Mouse (Mus musculus) hindbrain, embryonic 15.5 days (tissue): Measurements from ENCODE around the gene Cadps. TPM values are rescaled to one million over a fixed set of nuclear protein-coding genes. Genes with fewer than 3 reads are reported as not detected.

ENCODE experiments used
- ATAC-seq: fragments of 200-750 bp; cut with Nextera tagmentation; 2 replicates; pipeline ENCODE4 v1.8.0; 2017; ENCODE audit warnings: low read depth, moderate number of reproducible peaks, moderate TSS enrichment; ENCODE audit not compliant: low FRiP score
- H3K27ac ChIP-seq: fragments of 300-500 bp; sonication (generic); replicated peaks from 2 replicates; pipeline ENCODE4 v1.5.1; 2015; ENCODE audit warnings: mild to moderate bottlenecking, inconsistent platforms
- H3K27me3 ChIP-seq: fragments of 300-500 bp; sonication (generic); 2 replicates; pipeline ENCODE4 v1.6.1; 2015; ENCODE audit warnings: control low read depth, inconsistent platforms
- H3K36me3 ChIP-seq: fragments of 300-500 bp; sonication (generic); 2 replicates; pipeline ENCODE4 v1.6.1; 2015; ENCODE audit warnings: control low read depth, inconsistent platforms
- H3K4me1 ChIP-seq: fragments of 300-500 bp; sonication (generic); replicated peaks from 2 replicates; pipeline ENCODE4 v1.6.1; 2015; ENCODE audit warnings: control low read depth, inconsistent platforms
- H3K4me2 ChIP-seq: fragments of 300-500 bp; sonication (generic); 2 replicates; pipeline ENCODE4 v1.6.1; 2015; ENCODE audit warnings: moderate library complexity, mild to moderate bottlenecking, inconsistent platforms
- H3K4me3 ChIP-seq: fragments of 300-500 bp; sonication (generic); 2 replicates; pipeline ENCODE4 v1.5.1; 2015; ENCODE audit warnings: mild to moderate bottlenecking, inconsistent platforms
- H3K9ac ChIP-seq: fragments of 300-500 bp; sonication (generic); 2 replicates; pipeline ENCODE4 v1.6.1; 2015; ENCODE audit warnings: inconsistent platforms
- H3K9me3 ChIP-seq: fragments of 300-500 bp; sonication (generic); 2 replicates; pipeline ENCODE4 v1.6.1; 2016; ENCODE audit warnings: control low read depth, inconsistent platforms
- WGBS: fragments of 180-500 bp; shearing (Covaris S2); methylation state at CpG from one replicate; pipeline ENCODE4 v1.1.7; 2015; 5-methylcytosine and 5-hydroxymethylcytosine counted together
- polyA plus RNA-seq: library from polyadenylated mRNA; unstranded; fragments of >200 nt; fragmentation: Nextera tagmentation; extraction: Ambion mirVana; gene quantifications from 2 replicates; pipeline ENCODE4 v1.2.1, GENCODE M21; 2015

Cadps gene
- polyA plus RNA-seq, 1 experiment from 2014 or later, result 44.0 TPM

DNA sequence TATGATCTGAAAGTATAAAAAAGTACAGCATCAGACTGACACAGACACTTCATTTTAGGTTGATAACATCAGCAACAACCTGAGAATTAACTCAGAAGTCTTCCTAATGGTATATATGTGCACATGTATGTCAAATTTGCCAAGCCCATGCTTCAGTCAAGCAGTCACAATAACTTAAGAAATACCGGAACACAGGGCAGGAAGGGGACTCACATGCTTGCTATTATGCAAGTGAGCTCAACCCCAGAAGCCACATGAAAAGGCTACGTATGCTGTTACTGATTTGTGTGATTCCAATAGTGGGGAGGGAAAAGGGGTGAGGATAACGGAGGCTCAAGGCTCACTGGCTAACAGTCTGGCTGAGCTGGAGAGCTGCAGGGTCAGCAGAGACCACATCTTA lies 418.8 kb downstream of the Cadps start:
- Histone ChIP-seq H3K9me3 (no peaks in the 10 kb centered on the region), H3K4me2 (no peak overlapping the region), H3K4me3 (no peak overlapping the region), H3K4me1 (no peaks in the 10 kb centered on the region), H3K27ac (no peak overlapping the region), H3K27me3 (peaks cover 14% of the 10 kb centered on the region; the same call in 1 of the 2 replicates), H3K9ac (no peak overlapping the region), H3K36me3 (0 out of 2 replicates have a peak, but pooled peaks cover 2% of the 10 kb centered on the region)
- WGBS, result 81% methylated on average over 3 of the region's 3 CpGs
- no peak for ATAC-seq

DNA sequence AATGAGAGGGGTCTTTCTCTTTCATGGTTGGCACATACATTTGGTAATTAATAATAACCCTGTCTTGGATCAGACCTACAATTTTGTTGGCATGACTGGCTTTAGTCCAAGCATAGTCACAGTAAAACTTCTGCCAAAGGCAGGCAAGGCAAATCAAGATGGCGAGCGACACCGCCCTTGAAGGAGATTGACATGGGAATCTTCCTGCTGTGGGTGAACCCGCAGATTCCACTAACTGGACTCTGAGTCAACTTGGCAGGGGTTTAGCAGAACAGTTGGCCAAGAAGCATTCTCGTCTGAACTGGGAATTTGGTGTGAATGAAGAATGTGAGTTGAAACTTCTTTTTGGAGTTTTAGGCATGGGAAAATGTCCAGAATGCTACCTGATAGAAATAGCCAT lies 422.8 kb downstream of the Cadps start:
- no peaks in the 10 kb centered on the region for H3K4me1 ChIP-seq
- H3K36me3 ChIP-seq, result no peaks in the 10 kb centered on the region
- no peak for ATAC-seq
- peaks cover 39% of the 10 kb centered on the region for H3K27me3 ChIP-seq
- H3K4me3 ChIP-seq, result no peak overlapping the region
- WGBS, result 80% methylated on average over 5 of the region's 5 CpGs
- H3K9me3 ChIP-seq, result no peaks in the 10 kb centered on the region
- no peak overlapping the region for H3K27ac ChIP-seq
- no peak overlapping the region for H3K9ac ChIP-seq
- H3K4me2 ChIP-seq, result no peak overlapping the region

DNA sequence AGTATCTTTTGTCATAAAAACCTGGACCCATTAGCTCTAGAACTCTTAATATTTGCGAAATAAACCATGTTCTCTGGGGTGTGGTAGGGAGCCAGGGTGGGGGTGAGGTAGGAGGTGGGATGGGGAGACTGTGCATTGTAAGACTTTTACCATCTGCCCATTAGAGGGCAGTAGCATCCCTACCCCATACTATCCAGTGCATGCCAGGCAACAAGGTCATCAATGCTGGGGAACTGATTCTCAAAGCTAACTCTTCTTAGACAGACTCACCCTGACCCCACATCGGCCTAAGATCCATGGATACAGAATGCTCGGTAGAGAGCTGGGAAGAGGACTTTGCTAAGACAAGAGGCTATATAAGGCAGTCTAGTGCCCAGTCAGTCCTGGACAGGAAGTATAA lies 425.3 kb downstream of the Cadps start:
- Histone ChIP-seq H3K4me1 (peaks cover 12% of the 10 kb centered on the region), H3K27me3 (peaks cover 37% of the 10 kb centered on the region), H3K36me3 (no peaks in the 10 kb centered on the region), H3K4me3 (no peak overlapping the region), H3K9me3 (no peaks in the 10 kb centered on the region), H3K9ac (no peak overlapping the region), H3K27ac (no peak overlapping the region), H3K4me2 (no peak overlapping the region)
- ATAC-seq, result no peak
- WGBS, result 76% methylated on average over 3 of the region's 3 CpGs

DNA sequence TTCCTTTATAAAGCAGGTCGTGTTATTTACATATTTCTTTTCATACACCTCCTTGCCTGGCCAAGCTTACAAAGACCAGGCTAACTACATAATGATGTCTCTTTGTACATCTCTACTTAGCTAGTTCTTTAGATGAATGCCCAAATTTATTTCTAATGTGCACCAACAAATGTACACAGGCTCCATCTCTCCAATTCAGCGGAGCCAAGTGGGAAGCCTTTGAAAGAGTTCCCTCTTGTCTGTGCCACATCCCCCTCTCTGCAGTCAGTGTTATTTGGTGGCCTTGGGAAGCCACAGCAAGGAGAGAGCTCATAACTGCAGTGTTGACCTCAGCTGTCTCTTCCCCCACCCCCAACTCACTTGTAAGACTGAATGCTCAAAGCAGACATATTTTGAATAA lies 428.6 kb downstream of the Cadps start:
- H3K4me1 ChIP-seq, result peaks cover 26% of the 10 kb centered on the region
- no peak overlapping the region for H3K27ac ChIP-seq
- no peaks in the 10 kb centered on the region for H3K9me3 ChIP-seq
- peaks cover 49% of the 10 kb centered on the region for H3K27me3 ChIP-seq
- H3K4me2 ChIP-seq, result no peak overlapping the region
- H3K9ac ChIP-seq, result no peak overlapping the region
- H3K36me3 ChIP-seq, result no peaks in the 10 kb centered on the region
- no peak overlapping the region for H3K4me3 ChIP-seq
- 25% methylated on average over 2 of the region's 2 CpGs for WGBS
- no peak for ATAC-seq

DNA sequence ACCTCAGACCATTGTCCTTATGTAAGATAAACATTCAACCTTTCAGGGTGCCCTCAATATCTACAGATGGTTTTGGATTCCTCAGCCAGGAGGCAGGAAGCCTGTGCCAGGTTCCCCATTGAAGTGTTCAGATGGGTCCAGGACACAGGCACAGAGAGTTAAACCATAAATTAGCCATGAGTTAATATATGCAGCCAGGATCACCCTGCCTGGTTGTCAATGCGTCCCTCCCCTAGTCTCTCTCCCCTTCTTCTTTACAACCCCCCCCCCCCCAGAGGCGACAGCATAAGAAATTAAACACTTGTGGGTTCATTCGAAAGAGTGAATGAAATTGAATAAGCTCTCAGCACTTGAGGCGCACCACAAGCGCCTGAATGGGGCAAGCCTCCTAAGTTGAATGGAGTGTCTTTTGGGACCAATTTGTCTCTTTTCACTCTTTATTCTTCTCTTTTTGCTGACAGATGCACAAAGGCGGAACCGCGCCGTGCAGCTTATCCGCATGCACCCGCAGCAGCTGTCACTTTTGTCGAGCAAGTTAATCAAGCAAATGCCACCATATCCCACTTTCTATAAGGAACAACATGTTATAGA lies 429.5 kb downstream of the Cadps start:
- no peak overlapping the region for H3K9ac ChIP-seq
- 0 out of 2 replicates have a peak overlapping the region, but pooled peaks have one; percentile 1 for H3K4me2 ChIP-seq
- no peak overlapping the region for H3K4me3 ChIP-seq
- 9% methylated on average over 12 of the region's 12 CpGs for WGBS
- H3K4me1 ChIP-seq, result peaks cover 36% of the 10 kb centered on the region
- ATAC-seq, result peak; percentile 68; the same call in 1 of the 2 replicates
- no peaks in the 10 kb centered on the region for H3K9me3 ChIP-seq
- no peaks in the 10 kb centered on the region for H3K36me3 ChIP-seq
- peaks cover 46% of the 10 kb centered on the region for H3K27me3 ChIP-seq
- no peak overlapping the region for H3K27ac ChIP-seq

DNA sequence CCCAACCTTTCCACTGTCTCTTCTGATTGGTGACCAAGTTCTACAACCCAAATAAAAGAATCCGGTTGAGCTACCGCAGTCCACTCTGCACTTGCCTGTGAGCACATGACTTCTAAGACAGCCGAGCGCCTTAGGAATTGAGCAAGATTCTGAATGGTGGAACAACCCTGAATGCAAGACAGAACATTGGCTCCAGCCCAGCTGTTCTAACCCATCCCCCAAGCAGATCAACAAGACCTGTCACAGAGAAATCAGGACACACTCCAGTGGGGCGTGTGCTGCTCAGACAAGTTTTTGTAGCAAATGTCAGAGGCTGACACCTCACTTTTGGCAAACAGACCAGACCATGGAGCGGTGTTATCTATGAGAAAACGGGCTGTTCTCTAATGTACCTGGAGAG lies 431.7 kb downstream of the Cadps start:
- Histone ChIP-seq H3K27me3 (peaks cover 36% of the 10 kb centered on the region), H3K9ac (no peak overlapping the region), H3K36me3 (no peaks in the 10 kb centered on the region), H3K4me2 (no peak overlapping the region), H3K4me3 (no peak overlapping the region), H3K4me1 (peaks cover 42% of the 10 kb centered on the region), H3K27ac (no peak overlapping the region), H3K9me3 (no peaks in the 10 kb centered on the region)
- 0 out of 2 replicates have a peak, but pooled peaks have one; percentile 17 for ATAC-seq
- WGBS, result 46% methylated on average over 7 of the region's 7 CpGs

DNA sequence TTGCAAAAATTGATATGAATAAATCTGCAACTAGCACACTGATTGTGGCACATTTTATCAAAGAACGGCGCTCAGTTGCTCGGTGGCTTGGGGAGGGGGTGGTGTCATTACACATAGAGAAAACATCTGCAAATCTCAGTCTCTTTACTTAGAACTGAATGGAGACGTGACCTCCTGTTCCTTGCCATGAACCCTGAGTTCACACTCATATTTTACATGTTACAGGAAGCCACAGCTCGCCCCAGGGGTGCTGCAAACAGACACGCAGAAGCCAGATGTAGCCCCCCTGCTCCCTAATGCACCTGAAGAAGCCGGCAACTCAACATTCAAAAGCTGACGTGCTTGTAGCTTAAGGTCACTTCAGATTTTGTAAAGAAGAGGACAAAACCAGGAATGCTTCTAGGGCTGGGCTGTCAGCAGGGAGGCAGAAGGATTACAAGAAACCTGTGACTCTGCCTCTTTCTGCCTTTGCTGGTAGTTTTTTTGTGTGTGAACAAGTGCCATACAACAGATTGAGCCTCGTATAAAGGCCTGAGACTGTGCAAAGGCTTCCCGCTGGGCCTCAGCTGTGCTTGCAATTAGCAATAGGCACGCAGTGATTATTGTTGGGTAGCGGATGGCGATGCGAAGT lies 434.0 kb downstream of the Cadps start:
- Histone ChIP-seq H3K9ac (no peak overlapping the region), H3K27me3 (peaks cover 48% of the 10 kb centered on the region), H3K4me1 (peaks cover 42% of the 10 kb centered on the region), H3K36me3 (no peaks in the 10 kb centered on the region), H3K9me3 (no peaks in the 10 kb centered on the region), H3K27ac (no peak overlapping the region), H3K4me2 (no peak overlapping the region), H3K4me3 (no peak overlapping the region)
- WGBS, result 18% methylated on average over 14 of the region's 14 CpGs
- peak; percentile 32; the same call in 1 of the 2 replicates for ATAC-seq

DNA sequence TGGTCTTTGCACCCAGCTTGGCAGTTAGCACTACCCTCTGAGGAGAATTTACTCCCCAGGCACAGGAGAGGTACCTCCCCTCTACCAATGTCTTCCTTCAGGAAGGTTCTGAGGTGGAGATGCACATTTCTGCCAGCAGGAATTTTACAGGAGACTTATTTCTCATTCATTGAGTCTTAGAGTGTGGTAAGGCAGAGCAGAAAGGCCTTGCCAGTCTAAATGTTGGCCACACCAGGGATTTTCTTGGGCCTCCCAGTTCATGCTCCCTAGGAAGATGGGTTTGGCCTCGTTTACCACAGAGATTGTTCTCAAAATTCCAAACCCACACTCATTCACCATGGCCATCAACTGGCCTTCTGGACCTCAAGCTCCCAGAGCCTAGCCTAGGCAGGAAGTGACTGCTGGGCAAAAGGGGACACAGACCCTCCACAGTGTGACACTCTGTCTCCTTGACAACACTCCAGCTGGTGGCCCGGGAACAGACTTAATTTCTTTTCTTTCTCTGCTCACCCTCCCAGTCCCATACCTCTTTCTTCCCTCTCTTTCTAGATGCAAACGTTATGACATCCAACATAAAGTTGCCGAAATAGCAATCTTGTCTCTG lies 434.6 kb downstream of the Cadps start:
- no peak overlapping the region for H3K4me2 ChIP-seq
- H3K27ac ChIP-seq, result no peak overlapping the region
- H3K36me3 ChIP-seq, result no peaks in the 10 kb centered on the region
- 0 out of 2 replicates have a peak, but pooled peaks have one; percentile 42 for ATAC-seq
- no peaks in the 10 kb centered on the region for H3K9me3 ChIP-seq
- no peak overlapping the region for H3K9ac ChIP-seq
- H3K27me3 ChIP-seq, result peaks cover 53% of the 10 kb centered on the region
- peaks cover 37% of the 10 kb centered on the region for H3K4me1 ChIP-seq
- no peak overlapping the region for H3K4me3 ChIP-seq
- WGBS, result 17% methylated on average over 4 of the region's 4 CpGs

DNA sequence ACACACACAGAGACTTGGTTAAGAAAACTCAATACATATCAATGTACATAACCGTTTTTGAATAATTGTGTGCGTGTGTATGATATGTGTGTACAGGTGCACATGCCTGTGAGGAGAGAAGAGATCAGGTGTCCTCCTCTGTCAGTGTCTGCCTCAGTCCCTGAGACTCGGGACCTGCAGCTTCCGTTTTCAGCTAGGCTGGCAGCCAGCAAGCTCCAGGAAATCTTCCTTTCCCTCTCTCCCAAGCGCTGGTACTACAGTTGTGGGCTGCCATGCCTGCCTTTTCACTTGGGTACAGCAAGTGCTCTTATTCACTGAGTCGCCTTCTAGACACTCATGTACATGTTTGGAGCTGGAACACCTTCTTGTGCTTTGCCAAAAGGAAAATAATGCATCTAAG lies 435.7 kb downstream of the Cadps start:
- H3K4me1 ChIP-seq, result peaks cover 30% of the 10 kb centered on the region
- H3K9me3 ChIP-seq, result no peaks in the 10 kb centered on the region
- peaks cover 54% of the 10 kb centered on the region for H3K27me3 ChIP-seq
- WGBS, result 66% methylated on average over 6 of the region's 6 CpGs
- H3K27ac ChIP-seq, result no peak overlapping the region
- ATAC-seq, result no peak
- no peak overlapping the region for H3K4me3 ChIP-seq
- no peak overlapping the region for H3K4me2 ChIP-seq
- H3K9ac ChIP-seq, result no peak overlapping the region
- no peaks in the 10 kb centered on the region for H3K36me3 ChIP-seq

DNA sequence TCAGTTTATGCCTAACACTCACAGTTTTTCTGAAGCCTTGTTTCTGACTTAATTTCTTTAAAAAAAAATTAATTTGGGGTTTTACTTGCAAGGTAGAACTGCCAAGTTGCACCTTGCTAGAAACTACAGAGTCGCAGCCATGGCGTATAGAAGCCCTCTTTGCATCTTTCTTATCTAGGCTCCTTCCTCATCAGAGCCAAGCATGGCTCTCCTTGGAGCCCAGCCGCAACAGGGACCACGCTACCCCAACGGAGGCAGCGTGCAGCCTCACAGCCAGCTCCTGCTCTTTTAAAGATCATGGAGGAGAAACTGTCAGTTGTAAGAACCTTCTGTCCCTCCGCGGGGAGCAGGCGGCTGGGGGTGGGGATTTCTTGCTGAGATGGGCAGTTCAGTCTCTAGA lies 445.0 kb downstream of the Cadps start:
- Histone ChIP-seq H3K4me2 (no peak overlapping the region), H3K27me3 (peaks cover 33% of the 10 kb centered on the region), H3K36me3 (peaks cover 5% of the 10 kb centered on the region; the same call in 1 of the 2 replicates), H3K9ac (no peak overlapping the region), H3K4me1 (0 out of 2 replicates have a peak, but pooled peaks cover 3% of the 10 kb centered on the region), H3K4me3 (no peak overlapping the region), H3K9me3 (no peaks in the 10 kb centered on the region), H3K27ac (no peak overlapping the region)
- 23% methylated on average over 9 of the region's 9 CpGs for WGBS
- ATAC-seq, result no peak

DNA sequence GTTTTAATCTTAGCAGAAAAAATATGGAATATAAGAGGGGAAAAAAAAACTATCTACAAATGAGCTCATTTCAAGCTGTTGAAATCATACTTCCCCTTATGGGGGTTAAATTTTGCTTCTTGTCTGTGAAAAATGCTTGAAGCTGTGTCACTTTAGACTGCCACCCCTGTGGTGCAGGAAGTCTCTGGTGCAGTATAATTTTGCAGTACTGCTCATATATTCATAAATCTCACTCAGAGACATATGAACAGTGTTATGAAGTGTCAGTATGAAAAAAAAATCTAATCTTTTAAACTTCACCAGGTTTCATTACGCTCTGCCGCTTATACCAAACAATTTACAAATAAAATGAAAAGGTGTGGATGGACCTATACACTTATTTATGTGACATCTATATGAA lies 445.6 kb downstream of the Cadps start:
- Histone ChIP-seq H3K4me3 (no peak overlapping the region), H3K27me3 (peaks cover 27% of the 10 kb centered on the region), H3K9me3 (no peaks in the 10 kb centered on the region), H3K27ac (no peak overlapping the region), H3K9ac (no peak overlapping the region), H3K36me3 (peaks cover 5% of the 10 kb centered on the region; the same call in 1 of the 2 replicates), H3K4me2 (no peak overlapping the region), H3K4me1 (0 out of 2 replicates have a peak, but pooled peaks cover 3% of the 10 kb centered on the region)
- 88% methylated on average over 2 of the region's 2 CpGs for WGBS
- no peak for ATAC-seq

DNA sequence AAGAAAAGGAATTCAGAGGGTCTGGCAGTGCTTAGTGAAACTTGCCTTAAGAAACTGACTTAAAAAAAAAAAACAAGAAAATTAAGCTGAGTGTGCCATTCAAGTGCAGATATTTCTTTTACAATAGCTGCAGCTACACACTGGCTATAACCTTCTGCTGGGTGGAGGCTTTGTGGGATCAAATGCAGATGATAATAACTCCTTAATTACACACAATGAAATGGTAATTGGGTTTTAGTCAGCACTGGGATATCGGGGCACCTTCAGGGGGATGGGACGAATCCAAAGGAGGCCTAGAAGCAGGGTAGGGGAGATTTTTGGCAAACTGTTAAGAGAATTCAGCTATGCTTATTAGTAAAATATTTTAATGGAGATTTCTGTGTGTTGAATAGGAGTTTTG lies 447.4 kb downstream of the Cadps start:
- Histone ChIP-seq H3K27ac (no peak overlapping the region), H3K9ac (no peak overlapping the region), H3K4me3 (no peak overlapping the region), H3K4me1 (0 out of 2 replicates have a peak, but pooled peaks cover 3% of the 10 kb centered on the region), H3K27me3 (peaks cover 12% of the 10 kb centered on the region; the same call in 1 of the 2 replicates), H3K4me2 (no peak overlapping the region), H3K9me3 (no peaks in the 10 kb centered on the region), H3K36me3 (peaks cover 5% of the 10 kb centered on the region; the same call in 1 of the 2 replicates)
- ATAC-seq, result no peak
- whole genome bisulfite sequencing, result 57% methylated on average over 2 of the region's 2 CpGs
